Mouse (Mus musculus) CH12.LX (cell line): ENCODE results near the gene Ppp1r37. TPM values are rescaled to one million over a fixed set of nuclear protein-coding genes. Genes with fewer than 3 reads are reported as not detected.

Experiments
- DNase-seq: peaks from one replicate; pipeline ENCODE4 v3.0.0-alpha.2; 2013; ENCODE audit errors: extremely low read depth
- H3K27ac ChIP-seq: 2 replicates; pipeline ENCODE4 v1.5.1; 2012; ENCODE audit warnings: low read depth, mild to moderate bottlenecking, control low read depth, moderate library complexity; ENCODE audit not compliant: insufficient read depth
- H3K27me3 ChIP-seq: replicated peaks from 2 replicates; pipeline ENCODE3; 2012; ENCODE audit warnings: inconsistent platforms
- H3K36me3 ChIP-seq, 2 experiments: replicated peaks in 1 of 2; 2 replicates each; pipeline versions ENCODE3 to v1.6.1; 2012; ENCODE audit warnings: inconsistent platforms in 1 of 2, low read length in 1 of 2, mild to moderate bottlenecking in 1 of 2, mixed read lengths in 1 of 2, moderate library complexity in 1 of 2; ENCODE audit not compliant: control insufficient read depth in 1 of 2, insufficient read depth in 1 of 2
- H3K4me1 ChIP-seq, 2 experiments: 2 replicates each; pipeline ENCODE4 v1.6.1; 2012; ENCODE audit warnings: inconsistent platforms in 1 of 2, moderate library complexity in 1 of 2; ENCODE audit not compliant: insufficient read depth in 2 of 2, control insufficient read depth in 1 of 2
- H3K4me2 ChIP-seq: 2 replicates; pipeline ENCODE4 v1.6.1; 2012; ENCODE audit warnings: low read depth, mild to moderate bottlenecking, control low read depth; ENCODE audit not compliant: poor library complexity, insufficient read depth, severe bottlenecking
- H3K4me3 ChIP-seq, 3 experiments: fragments of 150-350 bp in 1 of 3; sonication (generic) in 1 of 3; replicated peaks in 1 of 3; 2 replicates each; pipeline versions ENCODE3 to v1.5.1; 2011 to 2012; ENCODE audit warnings: low read depth in 2 of 3, low read length in 2 of 3, mild to moderate bottlenecking in 2 of 3, moderate library complexity in 2 of 3, control low read depth in 1 of 3, improper control_type of control experiment in 1 of 3, inconsistent platforms in 1 of 3, mixed read lengths in 1 of 3; ENCODE audit not compliant: poor library complexity in 1 of 3
- H3K79me2 ChIP-seq: replicated peaks from 2 replicates; pipeline ENCODE4 v1.6.1; 2012; ENCODE audit warnings: mild to moderate bottlenecking, moderate library complexity; ENCODE audit not compliant: control insufficient read depth, poor library complexity, insufficient read depth, severe bottlenecking; ENCODE audit errors: extremely low read depth
- H3K9ac ChIP-seq: 2 replicates; pipeline ENCODE4 v1.6.1; 2012; ENCODE audit warnings: low read depth, mild to moderate bottlenecking, control low read depth, moderate library complexity; ENCODE audit not compliant: insufficient read depth
- H3K9me3 ChIP-seq: replicated peaks from 2 replicates; pipeline ENCODE3; 2012; ENCODE audit warnings: low read length, inconsistent platforms, mixed read lengths
- CHD2 ChIP-seq: IDR thresholded peaks from 2 replicates; pipeline ENCODE4 v1.6.1; 2011; ENCODE audit warnings: low read length, improper control_type of control experiment
- CTCF ChIP-seq, 2 experiments: IDR thresholded peaks in 1 of 2; conservative IDR thresholded peaks in 1 of 2; 2 replicates each; pipeline ENCODE4 v1.5.1; 2011 to 2012; ENCODE audit warnings: low read depth in 2 of 2, low read length in 2 of 2, improper control_type of control experiment in 1 of 2, inconsistent platforms in 1 of 2, mild to moderate bottlenecking in 1 of 2, moderate library complexity in 1 of 2
- E2F4 ChIP-seq: IDR thresholded peaks from 2 replicates; pipeline ENCODE4 v1.6.1; 2011; ENCODE audit warnings: low read depth, low read length, improper control_type of control experiment; ENCODE audit not compliant: insufficient replicate concordance
- PAX5 ChIP-seq: IDR thresholded peaks from 2 replicates; pipeline ENCODE4 v1.6.1; 2012; ENCODE audit warnings: low read length, inconsistent platforms, mixed read lengths
- SMC3 ChIP-seq: IDR thresholded peaks from 2 replicates; pipeline ENCODE4 v1.6.1; 2011; ENCODE audit warnings: low read depth, low read length, improper control_type of control experiment
- ZC3H11A ChIP-seq: IDR thresholded peaks from 2 replicates; pipeline ENCODE4 v1.6.1; 2012; ENCODE audit warnings: low read depth, mild to moderate bottlenecking, inconsistent platforms, low read length, improper control_type of control experiment
- dilution Hi-C: fragments of 300-500 bp; cut with MboI; formaldehyde crosslinking; loops from 2 replicates; pipeline ENCODE4 v1.14.3; 2020; ENCODE audit warnings: low sequenced_read_pairs; ENCODE audit not compliant: extremely low pct_unique_long_range_greater_than_20kb, extremely low pct_ligation_motif_present
- in situ Hi-C: fragments of 300-500 bp; cut with MboI; formaldehyde crosslinking; loops from 3 replicates; pipeline ENCODE4 v1.14.3; 2019; ENCODE audit warnings: low sequenced_read_pairs, low pct_ligation_motif_present, low pct_unique_long_range_greater_than_20kb, mixed read lengths
- polyA plus RNA-seq: library from polyadenylated mRNA; unstranded; fragments of >175 nt; gene quantifications from 2 replicates; pipeline ENCODE4 v1.2.1, GENCODE M21; 2012; ENCODE audit warnings: low read depth; ENCODE audit not compliant: insufficient read length
- total RNA-seq, 2 experiments: library from RNA; depleted of rRNA; stranded (reverse); fragments of 300-350 nt in 1 of 2; fragments of >200 nt in 1 of 2; gene quantifications; 2 replicates each; pipeline ENCODE4 v1.2.3; 2012 to 2014

The Ppp1r37 gene
- total and polyA plus RNA-seq, 3 experiments: 7.3 to 15.7 (median 13.8) TPM

DNA sequence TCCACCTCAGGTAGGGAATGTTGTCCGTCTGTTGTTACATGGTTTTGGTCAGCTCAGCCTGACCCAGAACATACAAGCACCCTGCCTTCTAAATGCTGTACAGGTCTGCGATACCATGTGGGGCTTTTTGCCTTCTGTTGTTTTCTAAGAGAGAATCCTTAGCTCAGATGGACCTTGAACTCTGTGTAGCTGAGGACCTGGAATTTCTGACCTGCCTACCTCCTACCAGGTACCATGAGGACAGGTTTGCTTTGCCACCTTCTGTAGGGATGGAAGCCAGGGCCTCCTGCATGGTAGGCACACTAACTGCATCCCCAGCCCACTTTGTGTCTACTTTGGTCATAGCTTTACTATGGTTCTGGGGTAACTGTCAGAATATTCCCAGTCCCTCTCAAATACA, 2.9 kb upstream of the Ppp1r37 start:
- Histone ChIP-seq H3K79me2 (peaks cover 35% of the 10 kb centered on the region), H3K27ac (no peak overlapping the region), H3K4me3 (no peak overlapping the region), H3K36me3 (peaks cover 48 to 72% of the 10 kb centered on the region in 2 experiments), H3K9ac (no peak overlapping the region), H3K27me3 (no peaks in the 10 kb centered on the region), H3K9me3 (peaks cover 13% of the 10 kb centered on the region), H3K4me2 (no peak overlapping the region), H3K4me1 (peaks cover 0 to 29% of the 10 kb centered on the region in 2 experiments; a peak in 2 of 4 replicates)
- DNase-seq: no peak
- no peak for TF ChIP-seq SMC3
- TF ChIP-seq CHD2: no peak
- in situ Hi-C loops: loop anchor here (25.0 kb wide), 1 partner anchor 154 kb away; the partner anchor contains the start of genes Ckm and Klc3
- dilution Hi-C loops: no loop called here

DNA sequence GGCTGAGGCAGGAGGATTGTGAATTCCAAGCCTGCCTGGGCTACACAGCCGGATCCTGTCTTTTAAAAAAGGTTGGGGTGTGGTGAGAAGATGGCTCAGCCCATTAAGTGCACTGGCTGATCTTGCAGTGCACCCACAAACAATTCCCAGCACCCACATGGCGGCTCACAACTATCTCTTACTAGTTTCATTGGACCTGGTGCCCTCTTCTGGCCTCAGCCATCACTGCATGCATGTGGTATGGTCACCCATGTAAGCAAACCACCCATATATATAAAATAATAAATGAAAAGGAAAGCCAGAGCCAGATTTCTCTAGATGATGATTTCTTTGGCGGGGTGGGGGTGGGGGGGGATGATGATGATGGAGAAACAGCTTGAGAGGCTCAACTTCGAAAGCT, 1.6 kb upstream of the Ppp1r37 start:
- H3K27me3 ChIP-seq: no peaks in the 10 kb centered on the region
- H3K9ac ChIP-seq: no peak overlapping the region
- H3K36me3 ChIP-seq: peaks cover 36 to 64% of the 10 kb centered on the region in 2 experiments
- peaks cover 5 to 30% of the 10 kb centered on the region in 2 experiments for H3K4me1 ChIP-seq
- H3K27ac ChIP-seq: no peak overlapping the region
- TF ChIP-seq CTCF (conservative IDR thresholded peaks at IDR 0.05 in 1 of 2, IDR thresholded peaks at IDR 0.05 in 1 of 2; ENCODE audit: low read depth in 2 of 2, low read length in 2 of 2): peak in 1 of 2 experiments; percentile 25; a peak in 1 of 4 replicates
- TF ChIP-seq ZC3H11A: no peak
- no peak for TF ChIP-seq PAX5
- TF ChIP-seq E2F4: no peak
- no peak overlapping the region for H3K4me3 ChIP-seq
- no peak for DNase-seq
- no peak overlapping the region for H3K4me2 ChIP-seq
- dilution Hi-C loops (no loop called here), in situ Hi-C loops (loop anchor here (25.0 kb wide), 1 partner anchor 152 kb away; the partner anchor contains the start of genes Ckm and Klc3)
- H3K79me2 ChIP-seq: peaks cover 34% of the 10 kb centered on the region
- peaks cover 13% of the 10 kb centered on the region for H3K9me3 ChIP-seq

DNA sequence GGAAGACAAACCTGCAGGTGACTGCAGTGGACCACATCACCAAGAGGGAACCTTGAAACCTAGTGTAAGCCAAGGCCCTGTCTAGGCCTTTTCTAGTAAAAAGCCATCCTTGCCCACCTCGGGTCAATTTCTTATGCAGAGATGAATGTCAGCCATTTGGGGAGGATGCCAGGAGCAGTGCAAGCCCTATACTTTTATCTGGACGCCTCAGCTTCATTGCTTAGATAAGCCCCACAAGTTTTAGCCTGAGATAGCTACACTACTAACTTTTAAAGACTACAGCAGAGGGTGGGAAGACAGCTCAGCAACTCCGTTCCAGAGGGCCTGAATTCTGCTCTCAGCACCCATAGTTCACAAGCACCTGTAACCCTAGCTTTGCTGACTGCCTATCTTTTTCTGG, 1.0 kb upstream of the Ppp1r37 start:
- peaks cover 8 to 30% of the 10 kb centered on the region in 2 experiments for H3K4me1 ChIP-seq
- H3K27me3 ChIP-seq: no peaks in the 10 kb centered on the region
- in situ Hi-C loops (loop anchor here (25.0 kb wide), 1 partner anchor 152 kb away; the partner anchor contains the start of genes Ckm and Klc3), dilution Hi-C loops (no loop called here)
- no peak overlapping the region for H3K4me3 ChIP-seq
- H3K9me3 ChIP-seq: peaks cover 13% of the 10 kb centered on the region
- peaks cover 37% of the 10 kb centered on the region for H3K79me2 ChIP-seq
- H3K27ac ChIP-seq: no peak overlapping the region
- no peak for DNase-seq
- H3K36me3 ChIP-seq: peaks cover 30 to 63% of the 10 kb centered on the region in 2 experiments
- H3K4me2 ChIP-seq: no peak overlapping the region
- no peak for TF ChIP-seq PAX5
- H3K9ac ChIP-seq: no peak overlapping the region
